Mouse (Mus musculus): ENCODE results near the gene Brsk2. TPM values are rescaled to one million over a fixed set of nuclear protein-coding genes. Genes with fewer than 3 reads are reported as not detected.

The Brsk2 gene
- polyA plus RNA-seq, 1 experiment from 2014 or later = 21.0 TPM

DNA sequence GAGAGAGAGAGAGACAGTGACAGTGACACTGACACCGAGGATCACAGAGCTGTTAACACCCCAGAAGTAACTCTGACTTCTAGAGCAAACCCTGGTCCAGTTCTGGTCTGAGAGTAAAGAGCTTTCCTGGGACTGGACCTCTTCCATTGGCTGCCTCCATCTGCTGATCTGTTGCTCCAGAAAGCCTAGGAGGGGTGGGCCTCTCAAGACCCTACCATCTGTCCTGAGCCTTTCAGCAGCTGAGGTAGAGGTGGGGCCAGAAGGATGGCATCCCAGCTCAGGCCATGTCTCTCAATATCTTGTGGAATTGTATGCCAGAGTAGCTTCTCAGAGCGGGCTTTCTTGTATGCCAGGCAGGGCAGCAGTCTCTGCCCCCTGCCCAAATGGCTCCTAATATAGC is 8.7 kb downstream of the Brsk2 start:
- Histone ChIP-seq H3K4me1 (peaks cover 95% of the 10 kb centered on the region), H3K4me2 (replicated peaks) (no peak overlapping the region), H3K9me3 (no peaks in the 10 kb centered on the region), H3K27ac (no peak overlapping the region), H3K36me3 (no peaks in the 10 kb centered on the region), H3K9ac (no peak overlapping the region), H3K27me3 (replicated peaks) (no peaks in the 10 kb centered on the region), H3K4me3 (no peak overlapping the region)
- 90% methylated on average over 2 of the region's 2 CpGs for whole genome bisulfite sequencing
- no peak for ATAC-seq (ENCODE audit: low FRiP score, low read depth)

DNA sequence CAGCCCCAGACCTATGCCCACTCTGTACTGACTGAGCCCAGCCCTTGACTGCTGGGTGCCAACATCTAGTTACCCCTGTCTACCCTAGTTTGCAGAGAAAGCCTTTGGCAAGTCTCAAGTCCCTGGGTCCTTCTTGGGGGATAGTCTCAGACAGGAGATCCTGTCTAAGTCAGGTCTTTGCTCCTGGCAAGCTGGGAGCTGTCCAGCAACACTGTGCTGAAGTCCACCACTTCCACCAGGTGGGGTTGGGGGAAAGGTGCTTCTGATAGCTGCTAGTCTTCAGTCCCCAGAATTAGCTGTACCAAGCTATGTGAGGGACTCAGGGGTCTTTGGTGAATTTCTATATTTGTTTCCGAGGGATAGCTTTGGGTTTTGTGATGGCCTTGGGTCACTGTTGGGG is 9.6 kb downstream of the Brsk2 start:
- Histone ChIP-seq H3K9ac (no peak overlapping the region), H3K36me3 (no peaks in the 10 kb centered on the region), H3K27ac (no peak overlapping the region), H3K4me2 (replicated peaks) (no peak overlapping the region), H3K27me3 (replicated peaks) (no peaks in the 10 kb centered on the region), H3K4me3 (no peak overlapping the region), H3K4me1 (peaks cover 92% of the 10 kb centered on the region), H3K9me3 (no peaks in the 10 kb centered on the region)
- WGBS = 84% methylated on average over 1 of the region's 1 CpGs
- ATAC-seq (ENCODE audit: low FRiP score, low read depth) = no peak

DNA sequence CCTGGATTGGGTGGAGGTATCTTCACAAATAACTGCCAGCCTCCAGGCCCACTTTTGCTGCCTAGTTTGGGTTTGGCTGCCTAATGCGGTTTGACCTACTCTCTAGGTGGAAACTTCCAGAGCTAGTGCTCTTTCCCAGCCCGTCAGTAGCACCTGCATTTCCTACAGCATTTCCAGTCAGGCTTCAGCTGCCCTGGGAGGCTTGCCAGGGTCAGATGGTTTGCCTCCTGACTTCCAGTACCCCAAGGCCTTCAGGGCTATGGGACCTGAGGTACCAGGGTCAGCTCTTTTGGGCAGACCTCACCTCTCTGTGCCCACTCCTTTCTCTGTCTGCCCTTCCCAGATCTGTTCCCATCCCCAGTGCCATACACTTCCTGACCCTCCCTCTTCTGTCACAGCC is 11.4 kb downstream of the Brsk2 start:
- ATAC-seq (ENCODE audit: low FRiP score, low read depth) = no peak
- WGBS = 90% methylated on average over 2 of the region's 2 CpGs
- Histone ChIP-seq H3K4me1 (peaks cover 84% of the 10 kb centered on the region), H3K27ac (no peak overlapping the region), H3K9ac (no peak overlapping the region), H3K9me3 (no peaks in the 10 kb centered on the region), H3K36me3 (no peaks in the 10 kb centered on the region), H3K4me2 (replicated peaks) (no peak overlapping the region), H3K27me3 (replicated peaks) (no peaks in the 10 kb centered on the region), H3K4me3 (no peak overlapping the region)

DNA sequence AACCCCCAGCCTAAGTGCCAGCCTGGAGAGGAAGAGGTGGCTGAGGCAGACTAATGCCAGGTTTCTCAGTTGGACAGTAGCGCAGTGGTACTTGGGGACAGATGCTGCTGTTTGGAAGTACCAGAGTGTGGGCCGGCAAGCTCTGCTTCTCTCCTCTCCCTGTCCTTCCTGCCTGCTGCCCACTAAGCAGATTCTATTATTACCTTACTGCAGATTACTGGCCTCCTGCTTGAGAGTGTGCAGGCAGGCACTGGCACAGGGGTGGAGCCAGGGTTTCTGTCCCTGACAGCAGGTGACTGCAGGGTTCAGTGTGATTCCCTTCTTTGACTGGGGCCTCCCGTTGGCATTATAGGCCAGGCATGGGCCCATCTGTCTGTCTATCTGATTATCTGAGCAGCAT is 11.9 kb downstream of the Brsk2 start:
- H3K27ac ChIP-seq = no peak overlapping the region
- no peak overlapping the region for H3K4me3 ChIP-seq
- no peak for ATAC-seq (ENCODE audit: low FRiP score, low read depth)
- H3K36me3 ChIP-seq = no peaks in the 10 kb centered on the region
- 0 out of 2 replicates have a peak overlapping the region, but pooled peaks have one; percentile 23 for H3K9ac ChIP-seq
- 79% methylated on average over 3 of the region's 3 CpGs for WGBS
- H3K27me3 ChIP-seq (replicated peaks) = no peaks in the 10 kb centered on the region
- no peak overlapping the region for H3K4me2 ChIP-seq (replicated peaks)
- no peaks in the 10 kb centered on the region for H3K9me3 ChIP-seq
- H3K4me1 ChIP-seq = peaks cover 78% of the 10 kb centered on the region

DNA sequence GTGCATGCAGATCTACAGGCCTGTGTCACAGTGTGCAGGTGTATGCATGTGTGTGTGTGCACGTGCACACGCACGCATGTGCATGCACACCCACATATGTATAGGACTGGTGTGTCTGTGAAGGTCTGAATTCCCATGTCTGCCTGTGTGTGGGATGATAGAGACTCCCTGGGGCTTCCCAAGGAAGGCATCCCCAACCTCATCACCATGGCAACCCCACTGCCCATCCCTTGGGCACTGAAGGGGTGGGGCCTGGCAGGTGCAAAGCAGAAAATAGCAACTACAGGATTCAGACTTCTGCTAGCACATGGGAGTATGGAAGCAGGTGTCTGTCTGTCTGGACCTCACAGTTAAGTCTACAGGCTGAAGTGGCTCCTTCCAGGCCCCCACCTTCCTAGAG is 13.0 kb downstream of the Brsk2 start:
- Histone ChIP-seq H3K4me1 (peaks cover 70% of the 10 kb centered on the region), H3K4me3 (no peak overlapping the region), H3K27ac (no peak overlapping the region), H3K36me3 (no peaks in the 10 kb centered on the region), H3K27me3 (replicated peaks) (no peaks in the 10 kb centered on the region), H3K9ac (no peak overlapping the region), H3K9me3 (no peaks in the 10 kb centered on the region), H3K4me2 (replicated peaks) (0 out of 2 replicates have a peak overlapping the region, but pooled peaks have one; percentile 2)
- WGBS = 95% methylated on average over 3 of the region's 3 CpGs
- ATAC-seq (ENCODE audit: low FRiP score, low read depth) = peak; percentile 46

DNA sequence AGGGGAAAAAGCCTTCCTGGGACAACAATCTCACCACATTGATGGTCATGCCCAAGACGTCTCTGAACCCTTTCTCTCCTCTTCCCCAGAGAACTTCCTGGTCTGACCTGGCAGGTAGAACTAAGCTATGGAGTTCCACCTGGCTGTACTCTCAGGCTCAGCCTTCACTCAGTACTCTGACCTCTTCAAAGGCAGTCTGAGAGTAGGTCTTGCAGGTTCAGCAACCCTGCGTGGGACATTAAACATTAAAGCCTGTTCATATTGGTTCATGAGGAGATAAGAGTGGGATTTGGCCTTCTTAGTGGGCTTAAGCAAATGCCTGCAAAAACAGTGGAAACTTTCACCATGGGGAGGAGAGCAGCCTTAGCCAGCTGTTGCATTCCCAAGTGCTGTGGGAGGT is 16.7 kb downstream of the Brsk2 start:
- H3K9me3 ChIP-seq = no peaks in the 10 kb centered on the region
- no peak overlapping the region for H3K4me3 ChIP-seq
- H3K36me3 ChIP-seq = no peaks in the 10 kb centered on the region
- ATAC-seq (ENCODE audit: low FRiP score, low read depth) = no peak
- no peak overlapping the region for H3K4me2 ChIP-seq (replicated peaks)
- peaks cover 60% of the 10 kb centered on the region for H3K4me1 ChIP-seq
- 85% methylated on average over 2 of the region's 2 CpGs for WGBS
- no peak overlapping the region for H3K27ac ChIP-seq
- no peaks in the 10 kb centered on the region for H3K27me3 ChIP-seq (replicated peaks)
- H3K9ac ChIP-seq = no peak overlapping the region

DNA sequence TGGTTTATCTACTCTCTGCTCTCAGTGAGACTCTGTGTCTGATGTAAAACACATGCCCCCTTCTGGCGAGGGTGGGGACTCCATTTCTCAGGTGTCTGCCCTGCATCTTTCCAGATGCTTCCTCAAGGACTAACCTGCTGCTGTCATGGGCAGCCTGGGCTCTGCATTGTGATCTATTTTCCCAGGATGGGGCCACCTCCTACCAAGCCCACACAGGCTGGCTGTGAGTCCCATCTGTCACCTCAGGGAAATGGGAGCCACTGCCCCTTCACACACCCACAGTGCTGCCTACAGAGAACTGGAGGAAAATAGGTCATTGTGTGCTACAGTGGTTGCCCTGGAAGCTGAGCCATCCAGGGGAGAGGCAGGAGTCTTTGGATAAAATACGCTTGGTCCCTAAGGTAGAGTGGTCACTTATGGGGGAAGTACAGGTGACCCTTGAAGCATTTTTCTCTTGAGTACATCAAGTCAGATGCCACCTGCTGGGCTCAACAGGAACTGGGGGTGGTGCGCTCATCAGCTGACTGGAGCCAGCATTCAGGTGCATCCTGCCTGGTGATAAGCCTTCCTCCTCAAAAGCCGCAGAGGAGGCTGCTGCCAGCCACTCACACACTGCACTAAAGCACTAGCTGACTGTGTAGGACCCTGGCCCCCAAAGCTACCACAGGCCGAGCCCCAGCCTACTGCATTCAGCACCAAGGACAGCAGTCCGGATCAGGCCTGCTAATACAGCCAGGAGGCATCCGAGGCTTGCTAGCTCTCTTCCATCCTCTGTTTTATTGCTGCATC is 23.5 kb downstream of the Brsk2 start:
- H3K4me2 ChIP-seq (replicated peaks) = no peak overlapping the region
- H3K27me3 ChIP-seq (replicated peaks) = no peaks in the 10 kb centered on the region
- H3K9ac ChIP-seq = no peak overlapping the region
- H3K9me3 ChIP-seq = no peaks in the 10 kb centered on the region
- H3K27ac ChIP-seq = no peak overlapping the region
- H3K4me1 ChIP-seq = peaks cover 28% of the 10 kb centered on the region
- H3K36me3 ChIP-seq = no peaks in the 10 kb centered on the region
- WGBS = 43% methylated on average over 7 of the region's 7 CpGs
- no peak for ATAC-seq (ENCODE audit: low FRiP score, low read depth)
- H3K4me3 ChIP-seq = no peak overlapping the region

DNA sequence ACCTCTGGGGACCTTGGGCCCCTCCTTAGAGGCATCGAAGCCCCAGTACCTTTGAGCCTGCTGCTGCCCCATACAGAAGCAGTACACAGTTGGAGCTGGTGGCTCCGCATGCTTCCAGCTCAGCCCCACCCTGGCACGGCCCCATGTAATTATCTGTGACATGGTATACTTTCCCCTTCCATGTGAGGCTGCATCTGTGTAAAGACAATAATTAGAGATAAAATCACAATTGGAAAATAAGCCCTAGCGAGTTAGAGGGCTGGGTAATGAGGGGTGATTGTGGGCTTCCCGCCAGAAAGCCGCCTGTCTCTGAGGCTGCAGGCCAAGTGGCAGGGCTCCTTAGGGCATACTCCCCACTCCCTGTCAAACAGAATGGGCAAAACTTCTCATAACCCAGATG is 28.5 kb downstream of the Brsk2 start:
- H3K27ac ChIP-seq = no peak overlapping the region

DNA sequence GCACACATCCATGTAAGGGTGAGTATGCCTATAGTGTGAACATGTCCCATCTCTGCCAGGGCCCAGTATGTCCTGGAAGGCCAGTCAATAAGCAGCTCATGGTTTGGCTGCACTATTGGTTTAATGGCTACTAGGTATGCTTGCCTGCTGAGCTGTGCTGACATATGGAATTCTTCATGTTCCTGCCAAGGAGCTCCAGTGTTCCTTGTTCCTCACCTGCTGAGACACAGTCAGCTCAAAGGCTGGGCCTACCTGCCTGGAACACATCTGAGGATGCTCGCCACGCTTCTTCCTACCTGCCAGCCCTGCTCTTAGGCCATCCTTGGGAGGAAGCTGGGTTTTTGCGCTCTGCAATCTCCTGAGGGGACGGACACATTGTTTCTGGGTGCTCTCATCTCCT is 29.7 kb downstream of the Brsk2 start:
- no peak for ATAC-seq (ENCODE audit: low FRiP score, low read depth)
- no peak overlapping the region for H3K27ac ChIP-seq
- H3K4me2 ChIP-seq (replicated peaks) = no peak overlapping the region
- no peak overlapping the region for H3K9ac ChIP-seq
- peaks cover 20% of the 10 kb centered on the region for H3K36me3 ChIP-seq
- H3K4me1 ChIP-seq = no peaks in the 10 kb centered on the region
- WGBS = 96% methylated on average over 4 of the region's 4 CpGs
- no peaks in the 10 kb centered on the region for H3K27me3 ChIP-seq (replicated peaks)
- no peaks in the 10 kb centered on the region for H3K9me3 ChIP-seq
- H3K4me3 ChIP-seq = no peak overlapping the region

More for the DNA sequence above, 28.5 kb downstream of the Brsk2 start:
- H3K9me3 ChIP-seq = no peaks in the 10 kb centered on the region
- H3K36me3 ChIP-seq = peaks cover 7% of the 10 kb centered on the region; the same call in 1 of the 2 replicates
- H3K27me3 ChIP-seq (replicated peaks) = no peaks in the 10 kb centered on the region
- no peak overlapping the region for H3K4me2 ChIP-seq (replicated peaks)
- no peak overlapping the region for H3K4me3 ChIP-seq
- 0 out of 2 replicates have a peak, but pooled peaks cover 3% of the 10 kb centered on the region for H3K4me1 ChIP-seq
- no peak overlapping the region for H3K9ac ChIP-seq
- 81% methylated on average over 6 of the region's 6 CpGs for WGBS
- ATAC-seq (ENCODE audit: low FRiP score, low read depth) = no peak

DNA sequence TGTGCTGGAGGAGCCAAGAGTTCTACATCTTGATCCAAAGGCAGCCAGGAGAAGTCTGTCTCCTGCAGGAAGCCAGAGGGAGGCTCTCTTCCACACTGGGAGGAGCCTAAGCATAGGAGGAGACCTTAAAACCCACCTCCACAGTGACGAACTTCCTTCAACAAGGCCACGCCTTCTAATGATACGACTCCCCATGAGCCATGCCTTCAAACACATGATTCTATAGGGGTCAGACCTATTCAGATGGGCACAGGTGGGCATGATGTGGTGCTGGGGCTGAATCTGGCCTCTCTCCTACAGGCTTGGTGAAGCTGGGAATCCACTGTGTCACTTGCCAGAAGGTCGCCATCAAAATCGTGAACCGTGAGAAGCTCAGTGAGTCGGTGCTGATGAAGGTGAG is 31.7 kb downstream of the Brsk2 start:
- WGBS = 92% methylated on average over 7 of the region's 7 CpGs
- no peaks in the 10 kb centered on the region for H3K4me1 ChIP-seq
- no peaks in the 10 kb centered on the region for H3K9me3 ChIP-seq
- no peaks in the 10 kb centered on the region for H3K27me3 ChIP-seq (replicated peaks)
- H3K9ac ChIP-seq = no peak overlapping the region
- no peak for ATAC-seq (ENCODE audit: low FRiP score, low read depth)
- no peak overlapping the region for H3K27ac ChIP-seq
- H3K4me2 ChIP-seq (replicated peaks) = no peak overlapping the region
- H3K36me3 ChIP-seq = peaks cover 40% of the 10 kb centered on the region
- no peak overlapping the region for H3K4me3 ChIP-seq

DNA sequence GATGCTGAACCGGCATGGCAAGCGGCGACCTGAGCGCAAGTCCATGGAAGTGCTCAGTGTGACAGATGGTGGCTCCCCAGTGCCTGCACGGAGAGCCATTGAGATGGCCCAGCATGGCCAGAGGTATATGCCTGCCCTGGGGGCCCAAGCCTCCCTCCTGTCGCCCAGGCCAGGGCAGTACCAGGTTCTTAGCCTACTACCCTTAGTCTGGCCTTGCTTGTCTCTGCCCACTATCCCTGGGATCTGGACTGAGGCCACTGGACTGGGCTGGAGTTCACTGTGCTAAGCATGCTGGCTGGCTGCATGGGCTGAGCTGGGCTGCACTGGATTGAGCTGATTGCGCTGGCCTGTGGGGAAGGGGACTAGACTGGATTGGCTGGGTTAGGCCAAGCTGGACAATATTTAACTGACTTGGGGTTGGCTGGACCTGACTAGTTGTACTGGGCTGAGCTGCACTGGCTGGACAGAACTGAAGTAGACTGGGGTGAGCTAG is 38.8 kb downstream of the Brsk2 start:
- H3K27me3 ChIP-seq (replicated peaks) = no peaks in the 10 kb centered on the region
- H3K36me3 ChIP-seq = peaks cover 100% of the 10 kb centered on the region
- 92% methylated on average over 7 of the region's 7 CpGs for WGBS
- H3K9me3 ChIP-seq = no peaks in the 10 kb centered on the region
- no peak overlapping the region for H3K4me2 ChIP-seq (replicated peaks)
- no peaks in the 10 kb centered on the region for H3K4me1 ChIP-seq
- no peak overlapping the region for H3K27ac ChIP-seq
- ATAC-seq (ENCODE audit: low FRiP score, low read depth) = no peak
- no peak overlapping the region for H3K4me3 ChIP-seq
- H3K9ac ChIP-seq = no peak overlapping the region

DNA sequence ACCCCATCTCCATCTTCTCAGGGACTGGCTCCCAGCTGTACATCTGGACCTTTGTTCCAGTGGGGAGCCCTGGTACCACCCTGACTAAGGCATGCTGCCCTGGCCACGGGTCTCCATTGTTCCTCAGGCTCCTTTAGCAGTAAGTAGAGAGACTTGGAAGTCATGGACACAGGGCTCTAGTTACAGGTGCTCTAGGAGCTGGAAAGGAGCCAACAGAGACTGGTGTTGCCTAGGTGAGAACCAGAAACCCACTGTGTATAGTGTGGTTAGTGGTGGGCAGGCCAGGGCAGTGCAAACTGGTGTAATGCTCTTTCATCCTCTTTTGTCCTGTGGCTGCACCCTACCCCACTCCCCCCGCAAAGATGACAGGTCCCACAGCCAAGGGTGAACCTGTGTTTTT is 41.6 kb downstream of the Brsk2 start:
- ATAC-seq (ENCODE audit: low FRiP score, low read depth) = no peak
- Histone ChIP-seq H3K27ac (no peak overlapping the region), H3K36me3 (peaks cover 100% of the 10 kb centered on the region), H3K4me1 (no peaks in the 10 kb centered on the region), H3K4me3 (no peak overlapping the region), H3K9me3 (no peaks in the 10 kb centered on the region), H3K4me2 (replicated peaks) (no peak overlapping the region), H3K27me3 (replicated peaks) (no peaks in the 10 kb centered on the region), H3K9ac (no peak overlapping the region)
- 85% methylated on average over 2 of the region's 2 CpGs for WGBS

DNA sequence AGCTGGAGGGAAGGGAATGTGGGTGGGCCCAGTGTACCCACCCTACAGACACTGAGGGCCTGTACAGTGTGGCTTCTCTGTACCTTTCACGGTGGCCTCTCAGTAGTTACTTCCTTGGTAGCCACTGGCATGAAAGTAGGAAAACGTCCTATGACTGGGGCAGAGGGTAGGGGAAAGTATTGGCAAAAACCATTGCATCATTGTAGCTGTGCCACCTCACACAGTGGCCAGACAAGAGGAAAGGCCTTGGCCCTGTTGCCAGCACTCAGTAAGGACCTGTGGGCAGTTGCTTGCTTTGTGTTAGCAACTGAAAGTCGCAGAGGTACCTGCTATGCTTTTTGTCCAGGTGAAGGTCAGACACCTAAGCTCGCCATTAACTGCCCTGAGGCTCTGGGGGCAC is 44.6 kb downstream of the Brsk2 start:
- Histone ChIP-seq H3K4me3 (no peak overlapping the region), H3K9ac (no peak overlapping the region), H3K9me3 (no peaks in the 10 kb centered on the region), H3K27me3 (replicated peaks) (no peaks in the 10 kb centered on the region), H3K4me1 (no peaks in the 10 kb centered on the region), H3K4me2 (replicated peaks) (no peak overlapping the region), H3K27ac (no peak overlapping the region), H3K36me3 (peaks cover 100% of the 10 kb centered on the region)
- WGBS = 94% methylated on average over 4 of the region's 4 CpGs
- no peak for ATAC-seq (ENCODE audit: low FRiP score, low read depth)
